Mouse (Mus musculus) gastrocnemius, postnatal 36 days (tissue): ENCODE measurements around the gene Grid1. TPM values are rescaled to one million over a fixed set of nuclear protein-coding genes. Genes with fewer than 3 reads are reported as not detected.

Source experiments
- DNase-seq, 2 experiments: peaks; one replicate each; pipeline ENCODE4 v3.0.0; 2022
- intact Hi-C: fragments of 180-260 bp; cut with DNase I; formaldehyde crosslinking; loops from one replicate; pipeline ENCODE4 v1.15.1; 2025
- total RNA-seq, 2 experiments: library from RNA; stranded (reverse); gene quantifications; 2 replicates each; pipeline ENCODE4 v1.2.3; 2021

Gene Grid1
- total RNA-seq, 2 experiments from 2014 or later, result not detected

GRCm38 (mm10) chr14:34980756-34981155, 160.8 kb downstream of the Grid1 start:
- DNase-seq, result no peak
- intact Hi-C loops, result no loop called here

- intact Hi-C loops, result no loop called here
Observed at GRCm38 (mm10) chr14:34989131-34989530, 169.2 kb downstream of the Grid1 start.

GRCm38 (mm10) chr14:35006736-35007135, 186.8 kb downstream of the Grid1 start:
- intact Hi-C loops, result no loop called here

More at GRCm38 (mm10) chr14:34989131-34989530, 169.2 kb downstream of the Grid1 start:
- no peak for DNase-seq

GRCm38 (mm10) chr14:35008674-35009073, 188.8 kb downstream of the Grid1 start:
- DNase-seq, result no peak
- intact Hi-C loops, result no loop called here

More at GRCm38 (mm10) chr14:35006736-35007135, 186.8 kb downstream of the Grid1 start:
- no peak for DNase-seq

GRCm38 (mm10) chr14:35009074-35009473, 189.2 kb downstream of the Grid1 start:
- intact Hi-C loops, result no loop called here
- DNase-seq, result no peak

GRCm38 (mm10) chr14:35026686-35027085, 206.8 kb downstream of the Grid1 start:
- DNase-seq, result no peak
- intact Hi-C loops, result no loop called here

GRCm38 (mm10) chr14:35027501-35028140, 207.7 kb downstream of the Grid1 start:
- no peak for DNase-seq
- intact Hi-C loops, result no loop called here

GRCm38 (mm10) chr14:35029626-35030025, 209.7 kb downstream of the Grid1 start:
- intact Hi-C loops, result no loop called here
- no peak for DNase-seq

GRCm38 (mm10) chr14:35030271-35030670, 210.4 kb downstream of the Grid1 start:
- intact Hi-C loops, result no loop called here
- no peak for DNase-seq

- no peak for DNase-seq
- intact Hi-C loops, result no loop called here
Observed at GRCm38 (mm10) chr14:35032283-35032682, 212.4 kb downstream of the Grid1 start.

GRCm38 (mm10) chr14:35044268-35044667, 224.4 kb downstream of the Grid1 start:
- DNase-seq, result no peak
- intact Hi-C loops, result no loop called here

- DNase-seq, result no peak
- intact Hi-C loops, result no loop called here
Observed at GRCm38 (mm10) chr14:35044918-35045698, 225.2 kb downstream of the Grid1 start.

GRCm38 (mm10) chr14:35049231-35049630, 229.3 kb downstream of the Grid1 start:
- DNase-seq, result no peak
- intact Hi-C loops, result no loop called here

- intact Hi-C loops, result no loop called here
- DNase-seq, result no peak
Observed at GRCm38 (mm10) chr14:35054139-35054538, 234.2 kb downstream of the Grid1 start.

GRCm38 (mm10) chr14:35074636-35075035, 254.7 kb downstream of the Grid1 start:
- no peak for DNase-seq
- intact Hi-C loops, result no loop called here

- intact Hi-C loops, result no loop called here
- DNase-seq, result no peak
Observed at GRCm38 (mm10) chr14:35079954-35080353, 260.0 kb downstream of the Grid1 start.

- intact Hi-C loops, result no loop called here
- no peak for DNase-seq
Observed at GRCm38 (mm10) chr14:35092646-35093045, 272.7 kb downstream of the Grid1 start.

GRCm38 (mm10) chr14:35093561-35094186, 273.8 kb downstream of the Grid1 start:
- intact Hi-C loops, result no loop called here
- DNase-seq, result no peak

GRCm38 (mm10) chr14:35095506-35096059, 275.7 kb downstream of the Grid1 start:
- intact Hi-C loops, result no loop called here
- no peak for DNase-seq

- DNase-seq, result no peak
- intact Hi-C loops, result no loop called here
Observed at GRCm38 (mm10) chr14:35096085-35096484, 276.2 kb downstream of the Grid1 start.

- intact Hi-C loops, result no loop called here
Observed at GRCm38 (mm10) chr14:35097166-35097565, 277.3 kb downstream of the Grid1 start.

More at GRCm38 (mm10) chr14:35097166-35097565, 277.3 kb downstream of the Grid1 start:
- no peak for DNase-seq
